Comparison of ENCODE assay signal across 9 mouse cellular contexts in genomic region chr6:21795072-21795407, GRCm38 (mm10). TPM values are rescaled to one million over a fixed set of nuclear protein-coding genes. Genes with fewer than 3 reads are reported as not detected.
DNase-seq lines count a peak whose midpoint lies in the region; ATAC-seq and TF ChIP-seq lines count a peak whose summit lies in the region.
"Had no signal": no experiment of that assay in that cellular context is flagged by ENCODE, and none has a peak within 500 bp of the region (broad histone marks: within the 10 kb centered on the region; RNA-seq: fewer than 3 reads in every experiment).

No protein-coding gene starts in this region.

- TF ChIP-seq EP300 in liver, embryonic 14.5 days (IDR thresholded peaks at IDR 0.05; ENCODE audit: low read depth): no peak

- H3K27ac ChIP-seq in kidney, embryonic 15.5 days: no peak overlapping the region
- H3K27ac ChIP-seq in liver, embryonic 14.5 days: no peak overlapping the region
- no peak overlapping the region for H3K27ac ChIP-seq in neural tube, embryonic 13.5 days (replicated peaks)

- H3K36me3 ChIP-seq in kidney, embryonic 15.5 days: peaks cover 24% of the 10 kb centered on the region
- no peaks in the 10 kb centered on the region for H3K36me3 ChIP-seq in liver, embryonic 14.5 days (replicated peaks; ENCODE audit: control insufficient read depth, insufficient read depth, low read depth)
- H3K36me3 ChIP-seq in neural tube, embryonic 13.5 days: peaks cover 24% of the 10 kb centered on the region

- peak; percentile 76; the same call in 1 of the 2 replicates for ATAC-seq in kidney, embryonic 15.5 days (replicated peaks; ENCODE audit: low FRiP score)
- no peak for ATAC-seq in liver, embryonic 14.5 days (ENCODE audit: insufficient read depth)
- peak; percentile 92; the same call in 1 of the 2 replicates for ATAC-seq in neural tube, embryonic 13.5 days (ENCODE audit: low read depth)

- no peaks in the 10 kb centered on the region for H3K4me1 ChIP-seq in kidney, embryonic 15.5 days
- peaks cover 14 to 19% of the 10 kb centered on the region in 2 experiments for H3K4me1 ChIP-seq in liver, embryonic 14.5 days (replicated peaks; ENCODE audit: control insufficient read depth in 2 of 2, insufficient read depth in 2 of 2, low read length in 1 of 2)
- no peaks in the 10 kb centered on the region for H3K4me1 ChIP-seq in neural tube, embryonic 13.5 days (replicated peaks)

- DNase-seq in A20 (ENCODE audit: low read depth, low spot score): peak; percentile 45
- DNase-seq in WW6 (ENCODE audit: low read depth, low spot score): peak; percentile 11
- DNase-seq in cerebellum, postnatal 36 days: peak; percentile 61 to 73
- DNase-seq in gastrocnemius, postnatal 36 days: peak; percentile 22 to 30
- DNase-seq in liver, embryonic 14.5 days (ENCODE audit: low read depth in 3 of 3, low spot score in 3 of 3): peak in 2 of 3 experiments; percentile 14 to 24
- peak; percentile 17 for DNase-seq in urinary bladder, postnatal 10 days (ENCODE audit: low spot score)

- TF ChIP-seq CTCF in liver, embryonic 14.5 days (IDR thresholded peaks at IDR 0.05; ENCODE audit: low read depth): peak; percentile 77

- no peak overlapping the region for H3K9ac ChIP-seq in kidney, embryonic 15.5 days
- no peak overlapping the region for H3K9ac ChIP-seq in liver, embryonic 14.5 days (replicated peaks)
- H3K9ac ChIP-seq in neural tube, embryonic 13.5 days: no peak overlapping the region

- H3K9me3 ChIP-seq in kidney, embryonic 15.5 days (replicated peaks): no peaks in the 10 kb centered on the region
- H3K9me3 ChIP-seq in liver, embryonic 14.5 days (ENCODE audit: control insufficient read depth, low read length): no peaks in the 10 kb centered on the region
- no peaks in the 10 kb centered on the region for H3K9me3 ChIP-seq in neural tube, embryonic 13.5 days

- WGBS in kidney, embryonic 15.5 days: 11% methylated on average over 7 of the region's 7 CpGs
- WGBS in liver, embryonic 14.5 days (ENCODE audit: insufficient replicate concordance): 6% methylated on average over 7 of the region's 7 CpGs
- WGBS in neural tube, embryonic 13.5 days: 6% methylated on average over 7 of the region's 7 CpGs

- intact Hi-C loops in gastrocnemius, postnatal 36 days (cut with DNase I): loop anchor here (10.0 kb wide), 1 partner anchor 150 kb away; the partner anchor contains the start of gene Ing3

- H3K4me2 ChIP-seq in kidney, embryonic 15.5 days: no peak overlapping the region
- no peak overlapping the region for H3K4me2 ChIP-seq in liver, embryonic 14.5 days (ENCODE audit: low read depth)
- no peak overlapping the region for H3K4me2 ChIP-seq in neural tube, embryonic 13.5 days

- no peaks in the 10 kb centered on the region for H3K27me3 ChIP-seq in kidney, embryonic 15.5 days
- H3K27me3 ChIP-seq in liver, embryonic 14.5 days (ENCODE audit: control insufficient read depth, insufficient read depth, low read length): no peaks in the 10 kb centered on the region
- no peaks in the 10 kb centered on the region for H3K27me3 ChIP-seq in neural tube, embryonic 13.5 days

- no peak overlapping the region for H3K4me3 ChIP-seq in kidney, embryonic 15.5 days (replicated peaks)
- no peak overlapping the region for H3K4me3 ChIP-seq in liver, embryonic 14.5 days (ENCODE audit: insufficient read depth in 1 of 2, low read depth in 2 of 2, low read length in 2 of 2)
- H3K4me3 ChIP-seq in neural tube, embryonic 13.5 days: no peak overlapping the region
- H3K4me3 ChIP-seq: erythroblast, embryonic 14.5 days had no signal

RNA-seq across cellular contexts. Expression of gene Tspan12, which starts 57.3 kb away (rescaled TPM):
- 10 to 100 TPM; 12.5 to 13.4 TPM for total RNA-seq in gastrocnemius, postnatal 36 days (2021)
- polyA plus RNA-seq in kidney, embryonic 15.5 days (2015; fragmentation: Nextera tagmentation; extraction: Ambion mirVana): 58.5 and 62.6 TPM in 2 replicates
- 2.8 and 4.3 TPM in 2 replicates for polyA plus RNA-seq in liver, embryonic 14.5 days (2012; rRNA removed)
- polyA plus RNA-seq in liver, embryonic 14.5 days (2014; fragmentation: Nextera tagmentation; extraction: Ambion mirVana): 18.3 and 18.9 TPM in 2 replicates
- 77.5 and 78.9 TPM in 2 replicates for polyA plus RNA-seq in neural tube, embryonic 13.5 days (2015; fragmentation: Nextera tagmentation; extraction: Ambion mirVana)
- polyA plus RNA-seq: erythroblast, embryonic 14.5 days had no signal

Comparison
In these comparisons a context has a peak if more than half of its experiments do, and no peak if none do; other contexts are left out.
1. DNase-seq: peak in every context shown above with its lines; median percentile 67 in cerebellum, postnatal 36 days; 45 in A20; 26 in gastrocnemius, postnatal 36 days; 19 in liver, embryonic 14.5 days; 17 in urinary bladder, postnatal 10 days; 11 in WW6.